Mouse (Mus musculus): ENCODE results near the gene Wwc2.
"Not testable (repeated sequence)": the region's sequence is repeated elsewhere in the genome, so short reads cannot be mapped to it uniquely, and the experiment has no call there.

The Wwc2 gene

GRCm38 (mm10) chr8:47851824-47852502 lies 138.8 kb downstream of the Wwc2 start:
- no peak for DNase-seq (ENCODE audit: low read depth, low spot score)

DNA sequence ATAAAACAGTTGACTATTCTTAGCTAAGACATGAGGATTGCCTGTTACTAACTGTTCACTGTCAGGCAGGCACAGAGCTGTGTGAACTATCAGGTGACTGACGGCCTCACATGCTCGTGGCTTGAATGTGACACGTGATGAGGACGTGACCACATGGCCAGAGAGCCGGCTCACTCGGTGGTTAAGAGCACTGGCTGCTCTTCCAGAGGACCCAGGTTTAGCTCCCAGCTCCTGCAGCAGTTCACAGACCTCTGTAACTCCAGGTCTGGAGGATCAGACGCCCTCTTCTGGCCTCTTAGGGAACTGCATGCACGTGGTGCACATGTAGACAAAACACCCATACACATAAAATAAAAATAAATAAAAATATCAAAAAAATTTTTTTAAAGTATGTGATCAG lies 140.9 kb downstream of the Wwc2 start:
- DNase-seq (ENCODE audit: low read depth, low spot score): no peak

GRCm38 (mm10) chr8:47847931-47848330 lies 142.8 kb downstream of the Wwc2 start:
- no peak for DNase-seq (ENCODE audit: low read depth, low spot score)

DNA sequence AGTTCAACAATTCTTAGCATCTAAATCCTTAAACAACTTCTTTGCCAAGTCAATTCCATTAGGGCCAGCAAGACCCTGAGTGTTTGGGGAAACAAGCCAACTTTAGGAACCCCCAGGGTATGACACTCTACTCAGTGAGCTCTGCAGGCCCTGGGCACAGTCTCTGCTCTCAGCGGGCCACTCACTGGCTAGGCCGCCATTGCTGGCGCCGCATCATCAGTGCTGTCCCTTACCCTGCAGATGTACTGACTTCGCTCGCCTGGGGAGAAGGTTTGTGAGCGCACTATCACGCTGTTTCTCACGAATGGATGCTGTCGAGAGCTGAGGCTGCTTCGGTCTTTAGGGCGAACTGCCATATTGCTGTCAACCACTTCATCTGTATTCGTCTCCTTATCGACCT lies 143.6 kb downstream of the Wwc2 start:
- DNase-seq (ENCODE audit: low read depth, low spot score): no peak

GRCm38 (mm10) chr8:47845956-47846355 lies 144.8 kb downstream of the Wwc2 start:
- DNase-seq (ENCODE audit: low read depth, low spot score): no peak

- DNase-seq (ENCODE audit: low read depth, low spot score): no peak
These were observed 147.1 kb downstream of the Wwc2 start for GRCm38 (mm10) chr8:47843651-47844050.

DNA sequence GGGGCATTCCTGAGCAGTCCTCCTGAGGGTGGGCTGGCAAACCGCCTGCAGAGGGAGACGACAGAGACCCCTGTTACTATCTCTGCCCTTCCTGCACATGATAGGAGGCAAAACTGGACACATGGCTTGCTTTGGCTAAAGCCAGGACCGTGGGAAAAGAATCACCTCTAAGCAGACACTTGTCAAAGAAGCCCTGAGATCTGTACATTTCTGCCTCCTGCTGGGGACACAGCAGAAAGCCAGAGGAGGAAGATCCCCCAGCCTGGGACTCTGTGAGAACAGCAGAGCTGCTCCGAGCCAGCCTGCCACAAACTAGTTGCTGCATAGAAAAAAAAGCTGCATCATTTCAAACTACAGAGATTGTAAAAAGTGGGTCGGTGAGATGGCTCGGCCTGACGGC lies 147.7 kb downstream of the Wwc2 start:
- no peak for DNase-seq (ENCODE audit: low read depth, low spot score)

DNA sequence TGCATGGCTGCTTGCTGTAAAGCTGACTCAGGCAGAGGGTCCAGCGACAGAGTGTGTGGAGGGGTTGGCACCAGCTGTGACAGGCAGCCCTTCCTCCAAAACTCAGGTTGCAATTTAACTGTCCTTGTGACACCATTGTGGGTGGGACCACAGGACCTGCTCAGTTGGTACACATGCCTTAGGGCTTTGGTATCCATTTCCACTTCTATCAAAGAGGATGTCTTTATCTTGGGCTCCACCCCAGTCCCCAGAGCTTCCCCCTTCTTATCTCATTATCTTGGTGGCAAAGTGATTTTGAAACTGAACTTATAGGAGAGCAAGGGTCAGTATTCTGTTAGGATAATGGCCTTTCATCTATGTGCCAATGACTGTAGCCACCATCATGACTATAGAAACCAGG lies 156.8 kb downstream of the Wwc2 start:
- no peak for DNase-seq (ENCODE audit: low read depth, low spot score)

DNA sequence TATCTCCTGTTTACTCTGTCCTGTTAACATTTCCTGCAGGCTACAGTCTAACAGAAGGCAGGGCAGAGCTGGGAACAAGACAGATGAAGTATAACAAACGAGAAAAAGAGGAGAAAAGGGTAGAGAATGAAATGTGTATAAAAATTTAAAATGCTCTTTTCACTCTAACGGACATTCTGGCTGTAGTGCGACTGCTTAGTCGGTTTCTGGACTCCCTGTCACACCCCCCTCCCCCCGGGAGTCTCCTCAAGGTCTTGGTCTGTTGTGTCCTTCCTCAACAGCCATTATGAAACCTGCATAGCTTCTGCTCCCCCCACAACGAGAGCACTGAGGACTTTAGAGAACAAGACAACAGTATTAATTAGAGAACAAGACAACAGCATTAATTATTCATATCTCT lies 158.1 kb downstream of the Wwc2 start:
- no peak for DNase-seq (ENCODE audit: low read depth, low spot score)

DNA sequence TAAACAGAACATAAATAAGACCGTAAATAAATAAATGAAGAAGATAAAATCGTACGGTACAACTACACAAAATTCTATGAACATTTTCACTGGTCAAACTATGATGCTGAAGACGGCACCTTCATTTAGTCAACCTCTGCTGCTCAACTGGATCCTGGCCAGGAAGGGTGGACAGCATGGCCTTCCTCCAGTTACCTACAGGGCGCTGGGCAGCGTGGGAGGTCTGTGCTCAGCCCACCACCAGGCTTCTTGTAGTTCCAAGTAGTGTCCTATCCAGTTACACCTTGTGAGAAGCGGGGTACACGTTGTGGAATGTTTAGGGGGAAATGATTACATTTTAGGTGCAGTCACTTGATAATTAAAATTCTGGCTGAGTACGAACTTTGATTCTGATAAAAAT lies 163.8 kb downstream of the Wwc2 start:
- DNase-seq (ENCODE audit: low read depth, low spot score): no peak

- DNase-seq (ENCODE audit: low read depth, low spot score): no peak
These were observed 165.1 kb downstream of the Wwc2 start for GRCm38 (mm10) chr8:47825596-47825995.

GRCm38 (mm10) chr8:47824182-47824581 lies 166.5 kb downstream of the Wwc2 start, which contains the start of gene Cldn22:
Gene Cldn22 (plus strand): TSS chr8:47824482.
- DNase-seq (ENCODE audit: low read depth, low spot score): no peak

GRCm38 (mm10) chr8:47823777-47824176 lies 166.9 kb downstream of the Wwc2 start:
- no peak for DNase-seq (ENCODE audit: low read depth, low spot score)

DNA sequence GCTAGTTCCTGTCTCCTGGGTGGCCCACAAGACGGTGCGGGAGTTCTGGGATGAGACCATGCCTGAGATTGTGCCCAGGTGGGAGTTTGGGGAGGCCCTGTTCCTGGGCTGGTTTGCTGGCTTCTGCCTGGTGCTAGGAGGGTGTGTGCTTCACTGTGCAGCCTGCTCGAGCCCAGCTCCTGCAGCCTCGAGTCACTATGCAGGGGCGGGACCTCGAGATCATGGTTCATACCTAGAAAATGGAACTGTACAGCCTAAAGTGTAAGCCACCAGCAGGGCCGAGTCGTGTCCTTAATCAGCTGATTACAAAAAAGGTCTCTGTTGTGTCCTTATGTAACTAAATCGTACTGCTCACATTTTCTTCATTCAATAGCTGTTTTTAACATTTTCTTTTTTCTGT lies 168.2 kb downstream of the Wwc2 start:
- DNase-seq (ENCODE audit: low read depth, low spot score): not testable (repeated sequence)

- no peak for DNase-seq (ENCODE audit: low read depth, low spot score)
These were observed 168.9 kb downstream of the Wwc2 start, which contains the start of gene Cldn24 for GRCm38 (mm10) chr8:47821843-47822242. Gene Cldn24 (plus strand): TSS chr8:47822143.

DNA sequence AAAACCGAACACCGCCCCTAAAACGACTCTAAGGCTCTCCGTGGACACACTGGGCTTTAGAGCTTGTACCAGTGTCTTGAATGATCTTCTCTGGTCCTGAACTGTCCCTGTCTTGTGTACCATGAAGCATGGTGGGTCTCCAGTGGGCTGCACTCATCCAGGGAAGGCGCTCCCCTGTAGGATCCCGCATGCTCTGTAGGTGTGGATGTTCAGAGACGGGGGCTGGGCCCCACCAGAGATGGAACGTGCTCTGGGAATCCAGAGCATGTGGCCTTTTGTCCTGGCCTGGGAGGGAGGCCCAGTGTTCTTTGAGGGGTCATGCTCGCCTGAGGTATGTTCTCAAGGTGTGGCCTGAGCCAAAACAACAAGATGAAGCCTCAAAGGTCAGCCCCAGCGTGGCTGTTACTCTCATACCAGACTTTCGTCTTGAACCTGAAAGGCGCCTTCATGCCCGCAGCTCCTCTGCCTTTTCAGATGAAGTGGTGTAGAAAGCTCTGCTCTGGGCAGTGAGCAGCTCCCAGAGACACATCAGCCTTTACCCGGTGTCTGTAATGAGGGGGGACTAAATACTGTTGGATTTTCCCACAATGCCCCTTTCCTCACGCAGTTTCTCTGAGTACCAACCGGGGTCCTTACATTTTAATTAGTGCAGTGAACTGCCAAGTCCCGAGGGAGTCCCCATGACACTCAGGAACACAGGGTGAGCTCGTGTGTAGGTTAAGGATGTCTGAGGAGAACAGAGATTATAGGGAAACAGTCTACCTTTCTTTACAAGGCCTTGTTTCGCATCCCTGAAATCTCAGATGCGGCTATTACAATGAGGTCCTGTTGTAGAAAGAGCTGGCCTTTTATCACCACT lies 169.6 kb downstream of the Wwc2 start:
- no peak for DNase-seq (ENCODE audit: low read depth, low spot score)

DNA sequence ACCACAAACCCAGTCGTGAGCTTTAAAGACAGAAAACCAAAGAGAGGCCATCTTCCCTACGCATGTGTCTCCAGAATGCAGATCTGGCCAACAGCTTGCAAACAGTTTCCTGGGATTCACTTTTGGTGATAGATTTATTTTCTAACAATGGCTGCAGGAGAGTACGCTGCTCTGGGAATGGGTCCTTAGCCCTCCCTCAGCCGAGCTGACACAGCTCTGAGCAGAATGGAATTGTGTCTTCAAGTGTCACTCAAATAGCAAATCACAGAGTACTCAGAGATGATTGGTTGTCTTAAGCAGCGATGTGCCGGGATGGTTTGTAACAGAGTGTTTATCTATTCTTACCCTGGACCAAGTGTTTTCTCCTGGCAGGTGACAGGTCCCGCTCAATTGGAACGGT lies 171.7 kb downstream of the Wwc2 start:
- DNase-seq (ENCODE audit: low read depth, low spot score): no peak

DNA sequence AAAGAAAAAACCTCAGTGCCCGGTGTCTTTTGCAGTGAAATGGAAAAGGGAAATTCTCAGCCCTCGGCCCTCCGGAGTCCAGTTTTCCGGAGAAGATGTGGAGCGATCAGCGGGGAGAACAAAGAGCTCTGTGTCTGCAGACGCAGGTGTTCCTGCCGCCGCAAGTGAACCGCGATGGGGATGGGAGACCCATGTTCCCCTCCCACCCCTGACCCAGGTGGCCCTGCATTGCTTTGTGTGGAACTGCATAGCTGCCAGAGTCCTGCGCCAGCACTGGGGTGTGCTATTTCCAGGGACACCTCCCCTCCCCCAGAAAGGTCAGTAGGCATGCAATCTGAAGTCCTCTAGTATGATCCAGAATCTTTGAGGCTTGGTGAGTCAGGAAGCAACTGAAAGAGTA lies 179.5 kb downstream of the Wwc2 start:
- no peak for DNase-seq (ENCODE audit: low read depth, low spot score)

DNA sequence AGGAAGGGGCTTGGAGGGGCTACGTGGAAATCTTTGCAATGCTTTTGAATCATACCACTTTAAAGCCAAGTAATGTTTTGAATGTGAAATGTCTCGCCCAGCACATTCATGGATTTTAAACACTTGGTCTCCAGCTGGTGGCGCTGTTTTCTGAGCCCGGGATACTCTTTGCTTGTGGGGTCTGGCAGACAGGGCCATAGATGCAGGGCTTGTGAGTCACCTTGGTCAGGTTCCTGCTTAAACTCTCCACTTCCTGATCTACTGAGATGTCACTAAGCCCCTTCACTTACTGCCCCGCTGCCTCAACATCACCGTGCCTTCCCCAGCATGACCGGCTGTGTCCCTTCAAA lies 180.1 kb downstream of the Wwc2 start:
- no peak for DNase-seq (ENCODE audit: low read depth, low spot score)

- no peak for DNase-seq (ENCODE audit: low read depth, low spot score)
These were observed 180.6 kb downstream of the Wwc2 start for GRCm38 (mm10) chr8:47809970-47810665.

DNA sequence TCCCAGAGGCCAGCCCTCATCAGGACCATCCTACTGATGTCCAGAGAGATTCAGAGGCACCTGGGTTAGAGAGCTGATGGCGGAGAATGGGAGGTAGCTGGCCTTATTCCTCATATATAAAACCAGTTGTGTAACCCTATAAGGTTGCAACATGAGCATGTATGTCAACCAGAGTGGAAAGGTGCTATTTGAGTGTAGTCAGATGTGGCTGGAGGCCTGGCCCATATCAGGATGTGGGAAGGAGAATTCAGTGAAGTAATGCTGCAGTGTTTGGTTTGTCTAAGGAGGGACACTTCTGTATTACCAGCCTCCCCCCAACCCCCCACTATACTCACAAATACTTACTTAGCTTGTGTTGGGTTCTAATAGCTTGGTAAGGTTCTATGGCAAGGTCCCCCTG lies 186.5 kb downstream of the Wwc2 start:
- no peak for DNase-seq (ENCODE audit: low read depth, low spot score)

GRCm38 (mm10) chr8:47802349-47802748 lies 188.4 kb downstream of the Wwc2 start:
- no peak for DNase-seq (ENCODE audit: low read depth, low spot score)

GRCm38 (mm10) chr8:47799438-47799837 lies 191.3 kb downstream of the Wwc2 start:
- no peak for DNase-seq (ENCODE audit: low read depth, low spot score)
